Mouse (Mus musculus) ES-CJ7 (cell line): ENCODE data around the gene Aup1.

Experiments used
- DNase-seq: peaks from one replicate; pipeline ENCODE4 v3.0.0; 2011; ENCODE audit warnings: low read depth, low spot score

Aup1 gene

GRCm38 (mm10) chr6:83031111-83031510 lies 23.2 kb upstream of the Aup1 start:
- DNase-seq: no peak

GRCm38 (mm10) chr6:83031921-83032590 lies 22.3 kb upstream of the Aup1 start:
- no peak for DNase-seq

- peak; percentile 64 for DNase-seq
Observed at GRCm38 (mm10) chr6:83032769-83033191, 21.5 kb upstream of the Aup1 start.

- peak; percentile 79 for DNase-seq
Observed at GRCm38 (mm10) chr6:83033249-83034185, 20.8 kb upstream of the Aup1 start, which contains the start of the genes Dok1 and Loxl3. Gene Dok1, minus strand, starts transcription at chr6:83033471. Gene Loxl3, plus strand, starts transcription at chr6:83034173.

GRCm38 (mm10) chr6:83034463-83035055 lies 19.8 kb upstream of the Aup1 start:
- DNase-seq: no peak

- DNase-seq: no peak
Observed at GRCm38 (mm10) chr6:83037188-83037587, 17.1 kb upstream of the Aup1 start.

- DNase-seq: peak; percentile 97
Observed at GRCm38 (mm10) chr6:83038496-83039012, 15.8 kb upstream of the Aup1 start.

GRCm38 (mm10) chr6:83040601-83041000 lies 13.7 kb upstream of the Aup1 start:
- no peak for DNase-seq

GRCm38 (mm10) chr6:83043561-83043960 lies 10.8 kb upstream of the Aup1 start:
- peak; percentile 44 for DNase-seq

- no peak for DNase-seq
Observed at GRCm38 (mm10) chr6:83043993-83044392, 10.3 kb upstream of the Aup1 start.

GRCm38 (mm10) chr6:83044742-83045141 lies 9.6 kb upstream of the Aup1 start:
- DNase-seq: no peak

- DNase-seq: no peak
Observed at GRCm38 (mm10) chr6:83049367-83049766, 5.0 kb upstream of the Aup1 start.

GRCm38 (mm10) chr6:83053136-83053960 lies 973 bp upstream of the Aup1 start:
- DNase-seq: peak; percentile 27

GRCm38 (mm10) chr6:83054871-83055431 lies 630 bp downstream of the Aup1 start, which contains the start of gene Htra2:
Gene Htra2, minus strand, starts transcription at chr6:83055273.
- DNase-seq: peak; percentile 53

GRCm38 (mm10) chr6:83057790-83058189 lies 3.5 kb downstream of the Aup1 start, which contains the start of gene Dqx1:
Gene Dqx1, plus strand, starts transcription at chr6:83057844.
- peak; percentile 86 for DNase-seq

- DNase-seq: no peak
Observed at GRCm38 (mm10) chr6:83058725-83059124, 4.4 kb downstream of the Aup1 start.

GRCm38 (mm10) chr6:83065995-83066394 lies 11.7 kb downstream of the Aup1 start:
- no peak for DNase-seq

GRCm38 (mm10) chr6:83066441-83066840 lies 12.1 kb downstream of the Aup1 start:
- peak; percentile 57 for DNase-seq

- peak; percentile 58 for DNase-seq
Observed at GRCm38 (mm10) chr6:83068221-83068620, 13.9 kb downstream of the Aup1 start.

GRCm38 (mm10) chr6:83068706-83069487 lies 14.6 kb downstream of the Aup1 start:
- DNase-seq: no peak
